Mouse (Mus musculus): Measurements from ENCODE around the gene Slc27a1. TPM values are rescaled to one million over a fixed set of nuclear protein-coding genes. Genes with fewer than 3 reads are reported as not detected.

The Slc27a1 gene
- polyA plus RNA-seq, 1 experiment from 2014 or later, result 18.8 TPM

DNA sequence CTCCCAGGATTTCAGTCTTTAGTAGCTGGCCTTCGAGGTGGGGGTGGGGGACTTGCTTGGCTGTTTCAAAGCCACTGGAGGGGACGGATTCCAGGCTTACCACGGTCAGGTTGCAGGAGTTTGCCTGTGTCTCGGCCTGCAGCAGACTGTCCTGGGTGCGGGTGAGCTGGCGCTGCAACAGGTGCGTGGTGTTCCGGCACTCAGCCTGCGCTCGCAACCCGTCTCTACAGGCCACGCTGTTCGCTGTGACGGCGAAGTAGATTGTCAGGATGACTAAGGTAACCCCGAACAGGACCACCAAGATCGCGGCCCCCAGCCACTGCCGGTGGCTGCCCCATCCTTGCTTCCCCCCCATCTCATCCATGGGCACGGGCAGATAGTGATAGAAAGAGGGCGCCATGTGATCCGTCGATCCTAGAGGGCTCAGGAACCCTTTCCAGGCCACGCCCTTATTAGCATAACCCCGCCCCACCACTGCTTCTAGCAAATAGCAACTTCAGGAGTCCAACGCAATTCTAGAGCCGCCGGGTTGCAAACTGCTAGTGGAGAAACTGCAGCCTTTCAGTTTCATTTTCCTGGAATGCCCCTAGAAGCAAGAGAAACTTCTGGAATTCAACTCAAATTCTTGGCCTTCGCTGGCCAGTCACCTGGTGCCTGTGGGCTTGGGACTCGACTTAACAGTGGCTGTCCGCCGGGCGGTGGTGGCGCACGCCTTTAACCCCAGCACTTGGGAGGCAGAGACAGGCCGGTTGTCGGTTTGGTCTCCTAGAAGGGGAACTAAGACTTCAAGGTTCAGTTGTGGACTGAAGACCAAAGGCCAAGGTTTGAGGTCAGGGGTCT, 31.4 kb upstream of the Slc27a1 start, which contains the start of gene Bst2:
TSS of gene Bst2 (minus strand) at position 429 of the 840 bp plus-strand sequence.
- Histone ChIP-seq H3K4me1 (replicated peaks) (peaks cover 18% of the 10 kb centered on the region), H3K36me3 (no peaks in the 10 kb centered on the region), H3K27ac (peak within 1 kb of the TSS; percentile 66), H3K9me3 (replicated peaks) (no peaks in the 10 kb centered on the region), H3K27me3 (no peaks in the 10 kb centered on the region), H3K4me3 (peak within 1 kb of the TSS; percentile 60), H3K9ac (peak within 1 kb of the TSS; percentile 50), H3K4me2 (peak within 1 kb of the TSS; percentile 79)
- 2% methylated on average over 37 of the region's 37 CpGs for WGBS
- peak; percentile 82 for ATAC-seq (replicated peaks; ENCODE audit: insufficient number of reproducible peaks, insufficient read depth, low FRiP score, low read depth)

GRCm38 (mm10) chr8:71542632-71543343, 25.9 kb upstream of the Slc27a1 start, which contains the start of gene Mvb12a:
Gene Mvb12a, plus strand, starts transcription at chr8:71542922.
- Histone ChIP-seq H3K4me1 (replicated peaks) (peaks cover 14% of the 10 kb centered on the region), H3K27ac (peak within 1 kb of the TSS; percentile 69), H3K9ac (peak within 1 kb of the TSS; percentile 86), H3K27me3 (no peaks in the 10 kb centered on the region), H3K4me2 (peak within 1 kb of the TSS; percentile 94), H3K9me3 (replicated peaks) (no peaks in the 10 kb centered on the region), H3K36me3 (peaks cover 17% of the 10 kb centered on the region; the same call in 1 of the 2 replicates), H3K4me3 (peak within 1 kb of the TSS; percentile 98)
- WGBS, result 0% methylated on average over 55 of the region's 55 CpGs
- ATAC-seq (replicated peaks; ENCODE audit: insufficient number of reproducible peaks, insufficient read depth, low FRiP score, low read depth), result peak; percentile 94

GRCm38 (mm10) chr8:71543755-71544154, 24.9 kb upstream of the Slc27a1 start:
- Histone ChIP-seq H3K36me3 (peaks cover 26% of the 10 kb centered on the region; the same call in 1 of the 2 replicates), H3K4me1 (replicated peaks) (peaks cover 11% of the 10 kb centered on the region), H3K4me2 (peak overlapping the region; percentile 94), H3K4me3 (peak overlapping the region; percentile 98), H3K9me3 (replicated peaks) (no peaks in the 10 kb centered on the region), H3K9ac (peak overlapping the region; percentile 86), H3K27me3 (no peaks in the 10 kb centered on the region), H3K27ac (no peak overlapping the region)
- ATAC-seq (replicated peaks; ENCODE audit: insufficient number of reproducible peaks, insufficient read depth, low FRiP score, low read depth), result no peak
- 80% methylated on average over 9 of the region's 9 CpGs for WGBS

DNA sequence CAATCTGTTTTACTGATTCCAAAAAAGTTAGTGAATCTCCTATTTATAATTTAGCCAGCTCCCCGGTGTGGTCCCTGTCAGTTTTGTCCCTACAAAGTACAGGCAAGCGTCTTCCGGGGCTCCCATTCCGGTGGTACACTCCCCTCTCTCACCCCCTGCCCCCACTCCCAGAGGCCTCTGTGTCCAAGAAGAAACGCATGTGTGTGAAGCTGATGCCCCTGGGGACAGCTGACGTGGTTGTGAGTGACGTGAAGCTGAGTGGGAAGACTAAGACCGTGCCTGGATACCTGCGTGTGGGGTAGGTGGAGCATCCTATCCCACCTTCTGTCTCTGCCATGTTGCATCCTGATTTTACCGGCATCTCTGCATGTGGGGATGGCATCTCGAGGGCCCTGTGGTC, 23.6 kb upstream of the Slc27a1 start:
- 91% methylated on average over 11 of the region's 11 CpGs for WGBS
- peaks cover 28% of the 10 kb centered on the region; the same call in 1 of the 2 replicates for H3K36me3 ChIP-seq

DNA sequence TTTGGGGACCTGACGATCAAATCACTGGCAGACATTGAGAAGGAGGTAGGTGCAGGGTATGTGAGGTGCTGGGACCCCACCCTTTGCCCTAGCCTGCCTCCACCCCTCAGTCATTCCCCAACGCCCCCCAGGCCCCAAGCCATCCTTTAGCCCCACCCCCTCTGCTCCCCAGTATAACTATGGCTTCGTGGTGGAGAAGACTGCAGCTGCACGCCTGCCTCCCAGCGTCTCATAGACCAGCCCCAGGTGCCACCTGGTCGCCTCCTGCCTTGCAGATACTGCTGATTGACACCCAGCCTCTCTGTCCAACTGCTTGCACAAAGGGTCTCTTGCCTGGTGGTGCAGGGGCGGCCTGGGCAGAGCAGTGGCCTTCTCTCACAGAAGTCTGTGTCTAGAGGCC, 21.1 kb upstream of the Slc27a1 start:
- Histone ChIP-seq H3K27ac (no peak overlapping the region), H3K27me3 (no peaks in the 10 kb centered on the region), H3K9me3 (replicated peaks) (no peaks in the 10 kb centered on the region), H3K4me1 (replicated peaks) (peaks cover 11% of the 10 kb centered on the region), H3K9ac (no peak overlapping the region), H3K4me3 (no peak overlapping the region), H3K36me3 (peaks cover 28% of the 10 kb centered on the region; the same call in 1 of the 2 replicates), H3K4me2 (no peak overlapping the region)
- no peak for ATAC-seq (replicated peaks; ENCODE audit: insufficient number of reproducible peaks, insufficient read depth, low FRiP score, low read depth)
- 85% methylated on average over 7 of the region's 7 CpGs for WGBS

More for the DNA sequence above, 23.6 kb upstream of the Slc27a1 start:
- H3K4me3 ChIP-seq, result no peak overlapping the region
- H3K27ac ChIP-seq, result no peak overlapping the region
- no peaks in the 10 kb centered on the region for H3K27me3 ChIP-seq
- ATAC-seq (replicated peaks; ENCODE audit: insufficient number of reproducible peaks, insufficient read depth, low FRiP score, low read depth), result no peak
- H3K4me2 ChIP-seq, result no peak overlapping the region
- no peak overlapping the region for H3K9ac ChIP-seq
- no peaks in the 10 kb centered on the region for H3K9me3 ChIP-seq (replicated peaks)
- H3K4me1 ChIP-seq (replicated peaks), result peaks cover 11% of the 10 kb centered on the region

- WGBS, result 67% methylated on average over 7 of the region's 7 CpGs
- ATAC-seq (replicated peaks; ENCODE audit: insufficient number of reproducible peaks, insufficient read depth, low FRiP score, low read depth), result no peak
- H3K9ac ChIP-seq, result no peak overlapping the region
- no peaks in the 10 kb centered on the region for H3K9me3 ChIP-seq (replicated peaks)
- 0 out of 2 replicates have a peak, but pooled peaks cover 5% of the 10 kb centered on the region for H3K27me3 ChIP-seq
- H3K36me3 ChIP-seq, result peaks cover 23% of the 10 kb centered on the region; the same call in 1 of the 2 replicates
- H3K27ac ChIP-seq, result no peak overlapping the region
- H3K4me3 ChIP-seq, result no peak overlapping the region
- H3K4me1 ChIP-seq (replicated peaks), result no peaks in the 10 kb centered on the region
- no peak overlapping the region for H3K4me2 ChIP-seq
These were observed 17.9 kb upstream of the Slc27a1 start for GRCm38 (mm10) chr8:71550754-71551153.

- peaks cover 23% of the 10 kb centered on the region for H3K27me3 ChIP-seq
These were observed 15.9 kb upstream of the Slc27a1 start for GRCm38 (mm10) chr8:71552770-71553169.

GRCm38 (mm10) chr8:71554001-71554400, 14.7 kb upstream of the Slc27a1 start:
- 0 out of 2 replicates have a peak overlapping the region, but pooled peaks have one; percentile 34 for H3K27ac ChIP-seq
- H3K9ac ChIP-seq, result no peak overlapping the region
- 69% methylated on average over 6 of the region's 6 CpGs for WGBS
- H3K36me3 ChIP-seq, result no peaks in the 10 kb centered on the region
- H3K9me3 ChIP-seq (replicated peaks), result no peaks in the 10 kb centered on the region
- peaks cover 36% of the 10 kb centered on the region for H3K27me3 ChIP-seq
- H3K4me1 ChIP-seq (replicated peaks), result peaks cover 9% of the 10 kb centered on the region
- H3K4me2 ChIP-seq, result no peak overlapping the region
- no peak for ATAC-seq (replicated peaks; ENCODE audit: insufficient number of reproducible peaks, insufficient read depth, low FRiP score, low read depth)
- H3K4me3 ChIP-seq, result no peak overlapping the region

More at GRCm38 (mm10) chr8:71552770-71553169, 15.9 kb upstream of the Slc27a1 start:
- H3K27ac ChIP-seq, result no peak overlapping the region
- no peak overlapping the region for H3K4me2 ChIP-seq
- no peak overlapping the region for H3K9ac ChIP-seq
- no peaks in the 10 kb centered on the region for H3K9me3 ChIP-seq (replicated peaks)
- WGBS, result 54% methylated on average over 6 of the region's 6 CpGs
- ATAC-seq (replicated peaks; ENCODE audit: insufficient number of reproducible peaks, insufficient read depth, low FRiP score, low read depth), result no peak
- H3K36me3 ChIP-seq, result peaks cover 11% of the 10 kb centered on the region; the same call in 1 of the 2 replicates
- no peaks in the 10 kb centered on the region for H3K4me1 ChIP-seq (replicated peaks)
- no peak overlapping the region for H3K4me3 ChIP-seq

- 78% methylated on average over 2 of the region's 2 CpGs for WGBS
- Histone ChIP-seq H3K27me3 (peaks cover 42% of the 10 kb centered on the region), H3K9ac (no peak overlapping the region), H3K4me1 (replicated peaks) (peaks cover 12% of the 10 kb centered on the region), H3K36me3 (no peaks in the 10 kb centered on the region), H3K9me3 (replicated peaks) (no peaks in the 10 kb centered on the region), H3K27ac (0 out of 2 replicates have a peak overlapping the region, but pooled peaks have one; percentile 34), H3K4me3 (no peak overlapping the region), H3K4me2 (no peak overlapping the region)
- ATAC-seq (replicated peaks; ENCODE audit: insufficient number of reproducible peaks, insufficient read depth, low FRiP score, low read depth), result no peak; the same call in 1 of the 2 replicates
These were observed 14.0 kb upstream of the Slc27a1 start for GRCm38 (mm10) chr8:71554644-71555043.

DNA sequence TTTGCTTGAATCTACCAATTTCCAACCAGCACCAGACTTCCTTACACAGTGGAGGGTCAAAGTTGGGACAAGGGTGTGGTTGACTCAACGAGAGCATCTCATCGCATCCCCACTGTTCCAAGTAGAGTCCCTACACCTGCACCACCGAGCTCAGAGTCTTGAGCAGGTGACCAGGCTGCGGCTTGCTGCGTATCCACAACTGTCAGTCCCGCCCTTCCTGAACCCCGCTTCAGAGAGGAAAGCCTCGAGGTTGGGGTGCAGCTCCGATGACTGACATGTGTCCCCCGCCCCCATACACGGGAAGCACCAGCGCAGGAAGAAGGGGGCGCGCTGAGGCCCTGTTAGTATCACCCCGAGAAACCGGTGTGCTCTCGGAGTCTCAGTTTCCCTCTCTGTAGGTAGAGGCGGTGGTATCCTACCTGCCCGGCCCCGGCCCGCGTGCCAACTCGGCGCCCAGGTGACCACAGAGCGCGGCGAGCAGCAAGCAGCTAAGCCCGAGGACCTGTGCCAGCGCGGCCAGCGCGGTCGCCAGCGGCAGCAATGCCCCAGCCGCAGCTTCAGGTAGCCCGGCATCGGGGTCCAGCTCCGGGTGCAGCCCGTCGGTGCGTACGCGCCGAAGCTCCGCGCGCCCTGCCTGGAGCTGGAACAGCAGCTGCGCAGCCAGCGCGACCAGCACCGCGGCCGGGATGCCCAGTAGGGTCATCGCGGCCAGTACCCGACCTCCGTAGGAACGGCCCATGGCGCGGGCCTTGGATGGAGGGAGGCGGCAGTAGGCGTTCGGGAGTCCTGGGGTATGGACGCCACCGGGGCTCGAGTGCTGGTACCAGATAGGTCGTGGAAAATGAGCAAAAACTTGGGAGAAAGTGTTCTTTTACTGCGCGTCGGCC, 10.4 kb upstream of the Slc27a1 start, which contains the start of gene Tmem221:
TSS of gene Tmem221 (minus strand) at position 801 of the 887 bp plus-strand sequence.
- Histone ChIP-seq H3K4me3 (peak within 1 kb of the TSS; percentile 48), H3K4me1 (replicated peaks) (peaks cover 20% of the 10 kb centered on the region), H3K9ac (0 out of 2 replicates have a peak within 1 kb of the TSS, but pooled peaks have one; percentile 21), H3K27ac (no peak within 1 kb of the TSS), H3K4me2 (peak within 1 kb of the TSS; percentile 66), H3K9me3 (replicated peaks) (no peaks in the 10 kb centered on the region), H3K36me3 (no peaks in the 10 kb centered on the region), H3K27me3 (peaks cover 70% of the 10 kb centered on the region)
- WGBS, result 4% methylated on average over 70 of the region's 70 CpGs
- ATAC-seq (replicated peaks; ENCODE audit: insufficient number of reproducible peaks, insufficient read depth, low FRiP score, low read depth), result peak; percentile 10; the same call in 1 of the 2 replicates

All from heart, embryonic 15.5 days (tissue).